Mouse (Mus musculus): ENCODE data around the gene Rtp1.

DNA sequence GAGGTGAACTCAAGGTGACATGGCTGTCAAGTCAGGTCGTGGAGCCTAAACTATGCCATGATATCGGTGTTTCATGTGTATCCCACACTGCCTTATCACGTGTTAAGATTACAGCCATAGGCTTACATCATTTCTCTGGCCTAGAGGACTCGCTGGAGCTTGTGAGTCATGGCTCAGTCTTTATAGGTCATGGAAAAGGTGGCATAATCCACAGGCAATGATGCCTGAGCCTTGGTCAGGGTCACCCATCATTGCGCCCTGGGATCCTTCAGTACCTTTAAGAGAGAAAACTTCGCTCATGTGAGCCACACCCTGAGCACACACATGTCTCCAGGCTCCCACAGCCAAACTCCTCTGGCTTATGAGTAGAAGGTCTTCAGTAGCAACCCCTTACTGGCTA lies 42.6 kb downstream of the Rtp1 start:
- TF ChIP-seq CTCF (conservative IDR thresholded peaks at IDR 0.05; ENCODE audit: low read length) (no peak), NANOG (IDR thresholded peaks at IDR 0.05; ENCODE audit: borderline replicate concordance, low read length) (no peak)

Measured in E14TG2a.4 (cell line).